Mouse (Mus musculus): Measurements from ENCODE around the gene Ncf2.

The Ncf2 gene

DNA sequence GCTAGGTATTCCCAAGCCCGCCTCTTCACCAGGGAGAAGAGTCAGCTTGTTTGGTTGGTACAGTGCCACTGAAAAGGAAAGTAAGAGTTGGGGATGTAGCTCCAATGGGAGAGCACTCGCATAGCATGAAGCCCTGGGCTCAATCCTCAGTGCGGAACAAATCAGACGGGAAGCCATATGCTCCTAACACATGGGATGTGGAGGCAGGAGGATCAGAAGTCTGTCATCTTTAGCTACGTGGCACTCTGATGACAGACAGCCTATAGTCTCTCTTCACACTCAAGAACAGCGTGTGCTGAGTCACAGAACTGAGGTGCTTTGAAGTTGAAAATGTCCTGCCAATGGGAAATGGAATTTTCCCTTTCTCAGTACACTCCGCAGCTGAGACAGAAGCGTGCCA lies 31.0 kb downstream of the Ncf2 start:
- DNase-seq (ENCODE audit: extremely low spot score, low spot score), result no peak

DNA sequence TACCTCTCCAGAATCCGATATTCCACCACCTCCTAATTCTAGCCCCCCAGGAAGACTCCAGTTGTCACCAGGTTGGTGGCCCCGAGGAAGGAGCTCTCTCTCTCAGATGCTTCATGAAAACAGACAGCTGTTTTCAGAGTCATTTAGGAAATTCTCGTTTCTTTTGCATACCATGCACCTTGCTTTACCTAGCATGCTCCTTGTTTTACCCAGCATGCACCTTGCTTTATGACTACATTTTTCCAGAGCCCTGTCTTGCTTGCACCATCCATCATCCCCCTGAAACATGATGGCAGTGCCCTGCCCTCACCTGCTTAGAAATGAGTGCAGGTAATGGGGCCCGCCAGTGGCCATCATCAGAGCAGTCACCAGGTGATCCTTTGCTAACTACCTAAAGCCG lies 31.6 kb downstream of the Ncf2 start:
- peak; percentile 11 for DNase-seq (ENCODE audit: extremely low spot score, low spot score)

DNA sequence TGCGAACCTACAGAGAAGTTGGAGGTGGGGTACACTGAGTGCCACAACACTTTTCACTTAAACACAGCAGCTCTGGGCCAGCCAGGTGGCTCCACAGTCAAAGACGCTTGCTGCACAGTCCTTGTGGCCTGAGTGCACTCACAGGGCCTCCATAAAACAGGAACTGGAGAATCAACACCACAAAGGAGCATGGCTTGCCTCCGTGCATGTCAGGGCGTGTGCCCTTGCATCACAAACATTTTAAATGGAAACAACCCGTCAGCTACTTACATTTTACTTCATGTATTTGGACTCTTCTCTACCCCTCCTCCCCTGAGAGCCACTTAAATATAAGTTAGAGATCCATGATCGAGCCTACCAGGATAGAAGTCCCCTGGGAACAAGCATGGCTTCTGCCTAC lies 32.3 kb downstream of the Ncf2 start:
- DNase-seq (ENCODE audit: extremely low spot score, low spot score), result no peak

DNA sequence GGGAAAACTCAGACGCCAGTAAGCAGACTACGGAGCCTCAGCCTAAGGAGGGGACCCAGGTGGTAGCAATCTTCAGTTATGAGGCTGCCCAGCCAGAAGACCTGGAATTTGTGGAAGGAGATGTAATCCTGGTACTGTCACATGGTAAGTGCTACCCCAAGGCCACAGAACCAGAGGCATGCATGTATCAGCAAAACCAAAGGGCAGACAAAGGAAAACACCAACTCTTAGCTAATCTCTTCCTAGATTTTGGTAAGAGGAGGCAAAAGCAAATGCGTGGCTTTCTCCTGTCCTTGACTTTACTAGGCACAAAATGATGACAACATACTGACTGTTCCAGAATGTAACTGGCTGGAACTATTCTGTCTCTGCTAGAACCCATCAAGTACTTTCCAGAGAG lies 35.1 kb downstream of the Ncf2 start:
- no peak for DNase-seq (ENCODE audit: extremely low spot score, low spot score)

DNA sequence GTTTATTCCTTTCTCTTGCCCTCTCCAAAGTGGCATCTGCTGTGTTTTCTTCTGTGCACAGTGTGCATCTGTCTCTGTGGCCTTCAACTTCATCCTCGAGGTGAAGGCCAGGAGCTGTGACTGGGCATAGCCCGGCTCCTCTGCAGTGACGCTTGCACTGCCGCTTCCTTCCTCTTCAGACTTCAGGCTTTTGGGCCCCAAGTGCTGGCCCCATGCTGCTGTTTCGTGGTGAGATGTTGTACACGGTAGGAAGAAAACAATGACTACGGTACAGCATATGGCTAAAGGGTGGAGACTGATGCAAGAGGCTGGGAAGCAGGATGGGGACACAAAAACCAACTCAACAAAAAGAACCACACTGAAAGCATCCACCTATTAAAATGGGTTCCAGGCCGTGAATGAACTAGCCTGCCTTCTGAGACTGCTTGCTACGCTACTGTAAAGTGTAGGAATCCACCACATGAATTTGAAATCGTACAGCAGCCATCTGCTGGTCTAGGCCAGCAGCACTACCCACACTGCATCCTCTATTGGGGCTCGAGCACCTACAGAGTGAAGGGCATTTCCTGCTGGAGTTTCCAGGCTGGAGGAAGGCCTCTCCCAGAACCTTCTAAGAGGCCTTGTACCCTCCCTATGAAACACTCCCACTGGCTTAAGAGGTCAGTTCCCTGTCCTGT lies 38.2 kb downstream of the Ncf2 start:
- peak; percentile 11 for DNase-seq (ENCODE audit: extremely low spot score, low spot score)

DNA sequence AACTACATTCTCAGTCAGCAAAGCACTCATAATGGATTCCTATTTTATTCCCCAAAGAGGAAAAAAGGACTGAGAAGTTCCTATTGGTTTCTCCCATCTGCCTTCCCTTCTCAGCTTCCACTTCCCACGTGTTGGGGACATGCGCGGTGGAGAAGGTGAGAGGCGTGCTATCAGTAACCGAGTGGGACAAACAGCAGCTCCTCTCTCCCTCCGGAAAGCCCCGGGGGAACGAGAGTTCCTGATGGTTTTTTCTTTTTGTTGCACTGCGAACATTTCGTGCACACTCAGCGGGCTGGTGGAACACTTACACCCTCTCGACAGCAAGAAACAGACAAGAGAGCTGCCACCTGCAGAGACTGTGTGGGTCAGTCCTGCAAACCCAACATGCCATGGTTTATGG lies 38.8 kb downstream of the Ncf2 start:
- peak; percentile 10 for DNase-seq (ENCODE audit: extremely low spot score, low spot score)

DNA sequence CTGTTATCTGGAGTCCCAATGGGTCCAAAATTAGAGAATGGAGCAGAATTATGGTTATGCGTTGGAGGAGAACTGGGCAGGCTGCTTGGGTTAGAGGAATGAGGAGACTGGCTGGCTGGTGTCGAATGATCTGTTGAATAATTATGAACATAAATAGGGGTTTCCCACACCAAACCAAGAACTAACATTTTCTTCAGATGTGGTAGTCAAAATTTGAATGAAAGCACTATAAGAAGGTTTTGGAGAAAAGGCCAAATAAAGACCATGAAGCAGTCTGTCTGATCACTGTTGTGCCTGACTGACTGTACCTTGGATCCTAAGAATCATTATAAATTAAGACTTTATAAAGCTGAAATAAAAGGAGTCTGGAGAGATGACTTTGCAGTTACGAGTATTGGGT lies 40.3 kb downstream of the Ncf2 start:
- no peak for DNase-seq (ENCODE audit: extremely low spot score, low spot score)

DNA sequence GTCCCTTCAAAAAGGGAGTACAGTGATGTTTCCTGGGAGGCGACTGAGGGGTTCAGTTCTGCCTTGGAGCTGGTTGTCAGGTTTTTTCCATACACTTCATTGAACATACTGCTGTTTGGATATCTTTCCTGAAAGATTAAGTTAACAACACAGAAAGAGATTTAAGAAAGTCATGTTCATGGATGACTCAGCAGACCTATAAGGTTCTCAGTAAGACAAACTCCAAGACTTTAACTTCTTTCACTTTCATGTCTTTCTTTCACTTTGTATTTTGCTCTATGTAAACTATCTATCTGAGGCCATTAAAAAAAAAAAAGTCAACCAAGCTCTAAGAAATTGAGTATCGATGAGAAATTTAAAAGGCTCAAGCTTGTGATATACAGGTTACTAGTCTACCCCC lies 41.1 kb downstream of the Ncf2 start:
- no peak for DNase-seq (ENCODE audit: extremely low spot score, low spot score)

DNA sequence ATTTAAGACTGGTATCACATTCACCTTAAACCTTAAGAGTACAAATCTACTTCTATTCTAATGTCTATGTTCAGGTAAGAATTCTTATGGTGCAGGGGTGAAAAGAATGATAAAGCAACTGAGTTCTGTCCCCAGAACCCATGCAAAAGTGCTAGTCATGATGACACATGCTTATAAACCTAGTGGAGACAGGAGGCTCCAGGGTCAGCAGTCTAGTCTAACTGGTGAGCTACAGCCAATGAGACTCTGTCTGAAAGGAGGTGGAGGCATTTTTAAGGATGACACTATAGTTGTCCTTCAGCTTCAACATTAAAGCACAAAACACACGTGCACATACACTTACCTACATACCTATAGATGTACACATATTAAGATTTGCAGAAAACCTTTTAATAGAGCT lies 44.6 kb downstream of the Ncf2 start:
- no peak for DNase-seq (ENCODE audit: extremely low spot score, low spot score)

DNA sequence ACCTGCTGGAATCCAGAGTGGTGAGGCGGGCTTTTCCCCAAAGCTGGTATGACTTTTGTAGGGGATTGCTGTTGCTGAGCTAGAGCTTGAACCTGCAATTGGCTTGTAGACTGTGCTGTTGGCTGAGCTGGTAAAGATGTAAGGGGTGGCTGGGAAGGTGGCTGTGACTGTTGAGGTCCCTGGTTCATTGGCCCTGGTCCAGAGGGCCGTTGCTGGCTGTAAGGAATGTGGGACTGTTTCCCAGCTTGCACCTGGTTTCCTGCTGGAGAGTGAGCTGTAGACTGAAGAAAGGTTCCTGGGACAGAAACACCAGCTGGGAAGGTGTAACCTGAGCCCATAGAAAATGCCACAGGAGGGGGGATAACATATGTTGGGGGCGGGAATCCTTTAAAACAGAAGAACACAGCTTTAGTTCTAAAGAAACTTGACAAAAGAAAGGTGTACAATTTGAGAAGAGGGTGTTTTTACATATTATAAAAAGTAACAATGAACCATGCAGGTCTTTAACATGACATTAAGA lies 45.3 kb downstream of the Ncf2 start:
- DNase-seq (ENCODE audit: extremely low spot score, low spot score), result no peak

DNA sequence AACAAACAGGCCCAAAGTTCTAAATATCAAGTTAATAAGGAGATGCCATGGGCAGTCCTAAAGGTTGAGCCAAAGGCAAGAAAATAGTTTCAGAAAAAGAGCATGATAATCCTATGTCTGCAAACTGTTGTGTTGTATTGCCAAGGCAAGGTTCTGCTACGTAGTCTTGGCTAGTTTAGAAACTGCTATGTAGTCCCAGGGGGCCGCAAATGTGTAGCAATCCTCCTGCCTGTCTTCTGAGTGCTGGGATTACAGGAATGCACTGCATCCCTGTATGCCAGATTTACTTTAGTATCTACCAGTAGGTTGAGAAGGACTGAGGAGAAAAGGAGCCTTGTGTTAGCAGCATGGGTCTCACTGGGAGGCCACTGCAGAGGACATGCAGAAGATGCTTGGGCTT lies 46.9 kb downstream of the Ncf2 start:
- no peak for DNase-seq (ENCODE audit: extremely low spot score, low spot score)

DNA sequence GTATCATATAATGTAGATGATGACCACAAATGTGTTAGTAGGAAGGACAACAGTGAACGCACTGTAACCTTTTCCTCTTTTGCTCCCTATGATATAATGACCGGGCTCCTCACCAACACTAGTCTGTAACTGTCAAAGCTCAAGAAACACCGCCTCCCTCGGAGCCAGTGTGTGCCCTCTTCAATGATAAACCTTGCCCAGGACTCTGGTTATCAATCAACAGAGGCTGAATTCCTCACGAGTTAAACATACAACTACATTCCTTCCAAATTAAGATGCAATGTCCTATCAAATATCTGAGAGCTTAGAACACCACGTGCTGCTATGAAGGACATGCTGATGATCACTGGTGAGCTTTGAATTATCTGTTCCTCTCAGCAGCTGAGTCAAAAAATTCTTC lies 69.9 kb downstream of the Ncf2 start:
- DNase-seq (ENCODE audit: extremely low spot score, low spot score), result no peak

DNA sequence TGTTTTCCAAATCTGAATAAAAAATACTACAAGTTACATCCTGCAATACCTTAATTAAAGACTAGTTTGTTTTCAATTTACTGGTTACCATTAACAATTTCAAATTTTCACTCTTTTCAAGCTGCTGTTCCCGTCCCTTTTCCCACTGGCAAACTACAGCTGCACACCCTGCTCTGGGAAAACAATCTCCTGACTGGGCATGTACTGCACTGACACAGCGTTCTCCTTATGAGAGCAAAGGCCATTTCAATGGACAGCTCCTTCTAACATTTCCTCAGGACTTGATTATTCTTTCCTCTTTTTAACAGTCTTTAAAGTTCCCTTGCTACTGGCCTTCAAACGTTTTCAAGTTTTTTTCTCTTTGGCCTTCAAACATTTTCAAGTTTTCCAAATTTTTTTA lies 71.0 kb downstream of the Ncf2 start:
- DNase-seq (ENCODE audit: extremely low spot score, low spot score), result no peak
